Mouse (Mus musculus): ENCODE data around the gene G3bp2. TPM values are rescaled to one million over a fixed set of nuclear protein-coding genes. Genes with fewer than 3 reads are reported as not detected.

Gene G3bp2
- total RNA-seq, 2 experiments from 2014 or later = 212 to 225 TPM

DNA sequence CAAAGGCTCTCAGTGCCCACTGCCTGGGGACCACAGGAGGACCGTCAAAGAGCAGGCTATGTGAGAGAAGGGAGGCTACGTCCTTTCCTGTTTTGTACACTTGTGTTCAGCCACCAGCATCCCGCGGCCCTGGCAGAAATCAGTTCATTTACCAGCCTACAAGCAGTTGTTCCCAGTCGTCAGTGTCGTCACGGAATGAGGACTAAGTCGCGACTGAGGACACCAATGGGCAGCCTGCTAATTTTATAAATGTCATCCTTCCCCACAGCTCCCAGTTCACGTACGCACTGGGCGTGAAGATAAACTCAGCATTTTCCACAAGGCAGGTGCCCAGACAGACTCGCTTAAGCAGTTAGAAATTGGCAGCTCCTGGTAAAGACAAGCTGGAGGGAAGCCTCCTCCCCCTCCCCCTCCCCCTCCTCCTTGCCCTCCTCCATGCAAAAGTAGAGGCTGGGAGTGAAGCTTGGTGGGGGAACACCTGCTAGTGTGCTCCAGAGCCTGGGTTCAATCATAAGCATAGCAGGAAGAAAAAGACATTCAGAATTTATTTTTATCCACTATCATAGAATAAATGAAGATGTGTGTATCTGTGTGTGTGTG is 20.4 kb upstream of the G3bp2 start:
- intact Hi-C loops (cut with DNase I) = no loop called here
- no peak for DNase-seq (ENCODE audit: low spot score in 2 of 2)

DNA sequence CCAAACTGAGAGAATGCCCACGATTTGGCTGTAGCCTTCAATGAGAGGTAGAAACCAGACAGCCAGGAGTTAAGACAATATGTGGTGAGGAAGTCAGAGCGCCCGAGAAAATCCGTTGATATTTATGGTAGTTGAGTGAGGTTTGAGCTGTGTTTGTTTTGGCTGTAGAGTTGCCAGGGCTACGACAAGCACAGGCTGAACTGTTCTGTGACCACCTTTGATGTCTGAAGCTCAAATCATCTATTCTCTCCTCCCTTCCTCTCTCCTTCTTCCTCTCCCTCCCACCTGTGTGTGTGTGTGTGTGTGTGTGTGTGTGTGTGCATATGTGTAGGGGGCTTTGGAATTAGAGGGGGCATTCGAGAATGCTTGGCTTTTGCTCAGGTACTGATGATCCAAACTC is 19.5 kb upstream of the G3bp2 start:
- intact Hi-C loops (cut with DNase I) = no loop called here
- DNase-seq (ENCODE audit: low spot score in 2 of 2) = no peak

DNA sequence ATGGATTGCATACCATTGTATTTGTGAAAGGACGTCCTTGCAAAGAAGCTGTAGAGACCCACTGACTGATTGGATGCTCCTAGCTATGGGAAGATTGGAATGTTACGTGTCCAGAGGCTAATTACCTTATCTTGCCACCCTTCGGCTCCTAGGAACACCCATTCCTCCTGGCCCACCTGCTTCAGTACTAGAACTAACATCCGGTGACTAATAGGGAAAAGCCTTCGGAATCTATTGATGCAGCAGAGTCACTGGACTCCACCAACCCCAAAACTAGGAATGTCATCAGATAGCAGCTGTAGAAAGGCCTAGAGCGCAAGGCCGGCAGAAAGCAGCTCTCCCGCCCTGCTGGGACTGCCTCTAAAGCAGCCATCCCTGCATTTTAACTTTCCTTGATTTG is 18.1 kb upstream of the G3bp2 start:
- intact Hi-C loops (cut with DNase I) = no loop called here
- DNase-seq (ENCODE audit: low spot score in 2 of 2) = no peak

DNA sequence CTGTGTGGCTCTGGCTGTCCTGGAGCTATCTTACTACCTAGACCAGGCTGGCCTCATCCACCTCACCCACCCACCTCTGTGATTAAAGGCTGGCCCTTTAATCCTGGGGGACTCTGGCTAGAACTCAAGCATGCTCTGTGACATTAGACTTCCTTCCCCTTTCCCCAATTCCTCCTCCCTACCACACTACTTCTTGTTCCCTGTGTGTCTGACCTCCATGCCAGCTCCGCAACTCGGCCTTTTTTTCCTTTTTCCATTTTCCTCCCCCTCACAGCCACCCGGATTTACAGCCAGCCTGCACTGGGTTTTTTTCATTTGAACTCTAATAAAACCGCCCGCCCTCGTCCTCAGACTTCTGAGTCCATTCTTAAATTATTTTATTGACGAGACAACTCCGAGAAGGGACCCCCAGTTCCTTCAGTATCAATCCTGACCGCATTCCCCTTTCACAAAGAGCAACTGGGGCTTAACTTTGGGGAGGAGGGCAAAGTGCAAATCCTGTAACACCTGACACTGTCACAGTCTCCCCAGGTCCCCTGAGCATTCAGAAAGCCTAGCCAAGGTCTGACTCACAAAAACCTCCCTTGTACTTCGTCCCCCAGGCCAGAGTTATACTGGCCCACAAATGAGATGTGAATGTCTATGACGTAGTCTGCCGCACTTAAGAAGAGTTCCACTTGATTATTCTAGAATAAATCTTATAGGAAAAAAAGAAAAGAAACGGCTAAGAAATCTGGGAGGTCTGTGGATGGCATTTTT is 15.0 kb upstream of the G3bp2 start:
- intact Hi-C loops (cut with DNase I) = no loop called here
- no peak for DNase-seq (ENCODE audit: low spot score in 2 of 2)

DNA sequence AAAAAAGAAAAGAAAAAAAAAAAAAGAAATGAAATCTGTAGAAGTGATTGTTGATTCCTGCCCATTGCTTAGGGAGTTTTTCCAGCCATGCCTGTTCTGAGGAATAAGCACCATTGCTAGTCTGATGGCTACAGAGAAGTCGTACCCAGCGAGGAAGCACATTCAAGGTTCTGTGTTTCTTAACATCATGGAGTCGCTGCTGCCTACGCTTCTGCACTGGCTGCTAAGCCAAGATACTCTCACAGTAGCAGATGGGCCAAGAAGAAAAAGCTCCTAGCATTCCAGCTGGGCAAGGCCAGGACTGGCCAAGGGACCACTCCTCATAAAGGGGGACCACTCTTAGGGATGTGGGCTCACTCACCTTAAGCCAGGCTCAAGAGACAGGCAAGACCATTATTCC is 14.3 kb upstream of the G3bp2 start:
- peak in 1 of 2 experiments; percentile 44 for DNase-seq (ENCODE audit: low spot score in 2 of 2)
- intact Hi-C loops (cut with DNase I) = no loop called here

DNA sequence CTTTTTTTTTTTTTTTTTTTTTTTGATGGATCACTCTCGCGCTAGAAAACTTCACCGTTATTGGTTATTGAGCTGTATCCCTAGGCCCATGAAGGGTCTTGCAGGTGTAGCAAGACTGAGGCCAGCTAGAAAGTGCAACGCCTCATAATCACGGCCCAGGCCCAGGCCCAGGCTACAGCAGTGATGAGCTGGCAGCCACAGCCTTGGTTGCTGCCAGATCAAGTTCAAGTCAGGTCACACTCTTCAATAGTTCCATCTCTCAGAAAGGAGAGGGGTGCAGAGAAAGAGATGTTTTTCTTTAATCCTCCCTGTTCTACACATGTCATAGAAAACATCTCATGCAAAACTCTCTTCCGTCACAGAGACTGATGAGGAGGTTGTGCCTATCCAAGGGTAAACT is 13.3 kb upstream of the G3bp2 start:
- intact Hi-C loops (cut with DNase I) = no loop called here
- DNase-seq (ENCODE audit: low spot score in 2 of 2) = no peak

DNA sequence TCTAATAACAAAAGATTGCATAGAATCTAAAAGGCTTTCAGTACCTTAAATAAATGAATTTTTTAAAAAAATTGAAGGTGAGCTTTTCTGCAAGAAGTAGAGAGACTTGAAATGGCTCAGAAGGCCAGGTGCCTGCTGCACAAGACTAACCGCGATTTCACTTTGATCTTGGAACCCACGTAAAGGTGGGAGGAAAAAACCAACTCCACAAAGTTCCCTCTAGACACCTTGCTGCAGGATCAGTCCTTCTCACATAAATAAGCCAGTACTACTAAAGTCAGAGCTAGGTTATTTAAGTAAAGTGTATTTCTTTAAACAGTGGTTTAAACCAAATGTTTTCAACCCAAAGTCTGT is 10.5 kb upstream of the G3bp2 start:
- intact Hi-C loops (cut with DNase I) = no loop called here

DNA sequence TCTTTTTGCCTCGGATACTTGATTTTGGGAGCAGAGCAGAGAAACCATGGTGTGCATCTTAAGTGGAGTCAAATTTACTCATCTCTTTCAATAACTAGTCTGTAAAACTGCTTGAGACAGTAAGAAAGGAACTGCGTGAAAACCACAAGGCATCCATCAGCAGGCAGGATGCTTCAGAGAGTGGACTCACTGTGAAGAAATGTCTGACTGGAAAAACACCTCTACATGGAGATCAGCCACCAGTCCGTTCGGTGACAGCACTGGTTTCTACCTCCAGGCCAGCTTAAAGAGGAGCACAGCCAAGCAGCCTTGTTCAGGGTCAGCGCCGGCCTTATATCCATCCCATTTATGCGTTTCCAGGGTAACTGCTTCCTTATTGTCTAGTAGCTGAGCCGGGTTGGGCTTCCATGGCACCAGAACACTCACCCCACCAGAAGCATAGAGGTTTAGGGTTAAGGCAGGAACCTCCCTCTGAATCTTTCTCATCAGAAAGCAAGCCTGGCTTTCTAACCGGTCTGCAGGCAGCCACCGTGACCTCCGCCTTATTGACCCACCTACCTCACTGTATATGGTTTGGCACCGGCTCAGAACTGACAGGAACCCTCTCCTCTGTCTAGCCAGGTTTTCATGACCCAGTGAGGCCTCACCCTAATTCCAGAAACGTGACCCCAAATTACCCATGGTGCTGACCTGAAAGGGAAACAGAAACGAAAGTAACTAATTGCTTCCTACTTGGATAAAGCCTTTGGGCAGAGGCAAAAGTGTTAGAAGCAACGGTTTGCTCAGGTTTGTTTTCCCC is 9.9 kb upstream of the G3bp2 start:
- no peak for DNase-seq (ENCODE audit: low spot score in 2 of 2)
- intact Hi-C loops (cut with DNase I) = no loop called here

More for the DNA sequence above, 10.5 kb upstream of the G3bp2 start:
- DNase-seq (ENCODE audit: low spot score in 2 of 2) = no peak

DNA sequence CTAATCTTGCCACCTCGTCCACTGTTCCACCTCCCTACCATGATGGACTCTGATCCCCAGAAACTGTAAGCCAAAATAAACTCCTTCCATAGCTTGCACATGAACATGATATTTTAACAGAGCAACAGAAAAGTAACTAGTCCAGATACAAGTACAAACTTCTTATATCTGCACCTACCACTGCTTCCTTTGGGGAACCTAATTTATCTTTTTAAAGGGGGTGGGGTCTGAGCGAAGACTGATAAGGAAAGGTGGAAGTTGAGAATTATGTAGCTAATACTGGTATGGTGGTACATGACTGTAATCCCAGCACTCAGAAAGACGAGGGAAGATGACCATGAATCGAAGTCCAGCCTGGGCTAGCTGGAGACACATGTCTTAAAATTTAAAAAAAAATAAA is 4.0 kb upstream of the G3bp2 start:
- intact Hi-C loops (cut with DNase I) = no loop called here
- DNase-seq (ENCODE audit: low spot score in 2 of 2) = no peak

DNA sequence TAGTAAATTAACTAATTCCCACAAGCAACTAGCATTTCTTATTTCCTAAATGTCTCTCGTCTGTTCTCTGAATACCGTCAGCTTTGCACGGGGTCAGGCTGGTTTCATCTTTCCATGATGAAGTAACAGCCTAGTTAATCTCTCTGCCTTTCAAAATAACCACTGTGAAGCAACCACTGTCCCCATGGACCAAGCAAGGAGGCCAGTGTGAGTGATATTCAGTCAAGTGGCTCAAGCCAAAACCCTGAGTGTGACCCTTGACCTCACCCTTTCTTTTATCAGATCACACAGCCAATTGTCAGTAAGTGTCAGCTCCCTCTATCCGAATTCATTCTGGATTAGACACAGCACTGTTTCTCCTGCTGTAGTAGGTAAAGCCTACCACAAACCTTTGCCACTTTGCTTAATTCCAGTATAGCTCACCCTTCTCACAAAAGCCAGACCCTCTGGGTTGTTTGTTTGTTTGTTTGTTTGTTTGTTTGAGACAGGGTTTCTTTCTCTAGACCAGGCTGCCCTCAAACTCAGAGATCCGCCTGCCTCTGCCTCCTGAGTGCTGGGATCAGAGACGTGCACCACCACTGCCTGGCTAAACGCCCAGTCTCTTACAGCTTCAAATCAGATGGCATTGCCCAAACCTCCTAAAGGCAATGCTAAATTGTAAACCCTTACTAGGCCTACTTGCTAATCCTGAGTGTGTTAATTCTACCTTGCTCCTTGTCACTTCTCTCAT is 2.5 kb upstream of the G3bp2 start:
- no peak for DNase-seq (ENCODE audit: low spot score in 2 of 2)
- intact Hi-C loops (cut with DNase I) = no loop called here

DNA sequence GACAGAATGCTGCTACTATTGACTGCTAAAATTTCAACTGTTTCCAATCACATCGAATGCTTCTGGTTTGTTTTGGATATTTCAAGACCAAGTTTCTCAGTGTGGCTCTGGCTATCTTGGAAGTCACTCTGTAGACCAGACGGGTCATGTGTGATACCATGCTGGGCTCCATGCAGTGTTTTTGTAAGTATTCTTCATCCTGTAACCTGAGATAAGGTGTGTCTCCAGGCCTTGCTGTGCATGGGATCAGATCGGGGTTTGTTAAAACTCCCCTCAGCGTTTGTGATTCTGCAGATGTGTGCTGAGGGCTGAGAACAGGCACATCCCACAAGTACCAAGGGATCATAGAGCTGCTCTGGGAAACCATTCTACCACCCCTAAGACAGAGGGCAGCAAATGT is 1.7 kb upstream of the G3bp2 start:
- no peak for DNase-seq (ENCODE audit: low spot score in 2 of 2)
- intact Hi-C loops (cut with DNase I) = no loop called here

DNA sequence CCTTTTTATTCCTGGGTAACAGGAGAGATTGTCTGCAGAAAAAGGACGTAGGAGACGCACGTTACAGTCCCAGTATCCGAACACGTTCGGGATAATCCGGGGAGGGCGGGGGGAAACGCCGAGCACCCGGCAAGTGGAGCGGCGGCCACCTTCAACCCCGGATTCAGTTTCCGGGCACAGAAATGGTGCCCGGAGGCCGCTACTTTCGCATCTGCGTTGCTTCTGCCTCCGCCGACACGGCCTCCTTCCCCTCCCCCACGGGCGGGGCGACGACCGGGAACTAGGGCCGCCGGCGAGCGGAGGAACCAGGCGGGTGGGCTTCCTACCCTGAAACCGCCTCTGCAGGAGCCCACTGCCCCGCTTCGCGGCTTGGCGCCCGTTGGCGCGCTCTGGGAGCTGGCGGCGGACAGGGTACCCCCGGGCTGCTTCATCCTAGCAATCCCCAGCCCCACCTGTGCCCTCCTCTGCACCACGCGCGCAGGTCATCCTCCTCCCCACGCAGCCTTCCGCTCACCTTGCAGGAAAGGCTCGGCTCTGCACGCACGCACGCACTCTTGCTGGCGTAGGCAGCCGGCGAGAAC is 608 bp downstream of the G3bp2 start:
- DNase-seq (ENCODE audit: low spot score in 2 of 2) = peak; percentile 60 to 62
- intact Hi-C loops (cut with DNase I) = loop anchor here (2.0 kb wide), 3 partner anchors 26 to 120 kb away; partner anchors contain the start of genes Rchy1 and Uso1

DNA sequence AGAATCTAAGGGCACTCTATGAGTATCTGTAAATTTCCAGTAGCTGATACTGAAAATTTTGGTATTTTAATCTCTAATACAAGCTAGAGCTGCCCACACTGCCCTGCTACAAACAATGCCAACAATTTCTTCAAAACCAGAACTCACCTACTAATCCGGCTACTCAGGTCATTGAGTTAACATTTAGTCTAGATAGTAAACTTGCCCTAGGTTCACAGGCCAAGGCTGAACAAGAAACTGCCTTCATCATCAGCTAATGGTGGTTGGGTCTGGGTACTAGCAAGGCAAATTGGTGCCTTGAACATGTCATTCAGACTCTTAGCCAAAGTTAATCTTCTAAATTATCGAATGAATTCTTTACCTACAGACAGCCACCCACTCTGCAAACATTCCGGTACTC is 2.2 kb downstream of the G3bp2 start:
- no peak for DNase-seq (ENCODE audit: low spot score in 2 of 2)
- intact Hi-C loops (cut with DNase I) = no loop called here

DNA sequence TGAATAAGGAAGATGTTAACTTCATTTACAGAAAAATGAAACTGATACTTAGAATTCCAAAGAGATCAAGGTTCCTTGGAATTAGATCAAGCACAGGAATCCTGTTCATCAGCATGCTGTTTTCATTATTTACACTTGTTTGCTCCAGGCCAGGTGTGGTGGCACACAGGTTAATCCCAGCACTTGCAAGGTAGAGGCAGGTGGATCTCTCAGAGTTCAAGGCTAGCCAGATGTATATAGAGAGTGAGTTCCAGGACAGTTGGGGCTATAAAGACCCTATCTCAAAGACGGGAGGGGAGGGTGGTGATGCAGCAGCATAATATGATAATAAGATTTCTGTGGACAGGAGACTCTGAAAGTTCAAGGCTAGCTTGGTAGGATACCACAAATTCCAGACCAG is 3.1 kb downstream of the G3bp2 start:
- no peak for DNase-seq (ENCODE audit: low spot score in 2 of 2)
- intact Hi-C loops (cut with DNase I) = no loop called here

DNA sequence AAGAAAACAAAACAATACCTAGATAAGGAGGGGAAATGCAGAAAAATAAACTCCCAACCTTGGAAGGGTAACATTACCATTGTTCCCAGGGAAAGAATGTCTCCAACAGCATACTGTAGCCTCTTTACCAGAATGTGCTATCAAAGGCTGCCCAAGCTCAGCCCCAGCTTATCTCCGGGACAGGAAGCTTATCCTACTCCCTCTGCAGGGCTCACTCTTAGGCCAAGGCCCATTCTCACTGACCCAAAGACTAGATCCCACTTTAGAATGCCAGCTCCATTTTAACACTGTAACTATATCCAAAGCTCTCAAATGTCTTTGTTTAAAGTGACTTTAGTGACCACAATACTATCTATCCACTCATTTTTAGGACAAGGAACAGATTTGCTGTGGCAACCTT is 4.2 kb downstream of the G3bp2 start:
- no peak for DNase-seq (ENCODE audit: low spot score in 2 of 2)
- intact Hi-C loops (cut with DNase I) = no loop called here

DNA sequence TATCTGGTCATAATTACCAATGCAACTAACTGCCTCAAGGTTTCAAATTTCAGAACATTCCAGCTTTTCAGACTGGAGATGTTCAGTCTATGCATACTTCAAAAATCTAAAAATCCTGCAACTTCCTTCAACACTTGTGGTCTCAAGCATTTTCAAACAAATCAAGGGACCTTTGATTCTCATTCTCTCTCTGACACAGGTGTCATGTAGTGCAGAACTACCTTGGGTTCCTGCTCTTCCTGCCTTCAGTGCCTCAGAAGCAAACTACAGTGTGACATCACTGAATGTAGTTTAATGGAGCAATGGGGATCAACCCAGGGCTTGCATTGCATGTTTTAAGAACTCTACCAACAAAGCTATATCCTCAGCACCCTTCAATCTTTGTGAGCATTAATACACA is 4.8 kb downstream of the G3bp2 start:
- intact Hi-C loops (cut with DNase I) = no loop called here
- DNase-seq (ENCODE audit: low spot score in 2 of 2) = no peak

DNA sequence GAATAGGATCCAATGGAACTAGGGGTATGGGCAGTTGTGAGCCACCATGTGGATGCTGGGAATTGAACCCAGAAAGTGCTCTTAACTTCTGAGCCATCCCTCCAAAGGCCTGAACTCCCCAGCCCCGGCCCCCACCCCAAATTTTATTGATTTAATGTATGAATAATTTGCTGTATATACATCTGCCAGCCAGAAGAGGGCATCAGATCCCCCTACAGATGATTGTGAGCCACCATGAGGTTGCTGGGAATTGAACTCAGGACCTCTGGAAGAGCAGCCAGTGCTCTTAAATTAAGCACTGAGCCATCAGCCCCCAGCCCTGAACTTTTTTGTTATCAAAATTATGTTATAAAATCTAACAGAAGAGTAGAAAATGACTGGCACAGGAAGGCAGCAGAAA is 7.2 kb downstream of the G3bp2 start:
- intact Hi-C loops (cut with DNase I) = no loop called here
- no peak for DNase-seq (ENCODE audit: low spot score in 2 of 2)

DNA sequence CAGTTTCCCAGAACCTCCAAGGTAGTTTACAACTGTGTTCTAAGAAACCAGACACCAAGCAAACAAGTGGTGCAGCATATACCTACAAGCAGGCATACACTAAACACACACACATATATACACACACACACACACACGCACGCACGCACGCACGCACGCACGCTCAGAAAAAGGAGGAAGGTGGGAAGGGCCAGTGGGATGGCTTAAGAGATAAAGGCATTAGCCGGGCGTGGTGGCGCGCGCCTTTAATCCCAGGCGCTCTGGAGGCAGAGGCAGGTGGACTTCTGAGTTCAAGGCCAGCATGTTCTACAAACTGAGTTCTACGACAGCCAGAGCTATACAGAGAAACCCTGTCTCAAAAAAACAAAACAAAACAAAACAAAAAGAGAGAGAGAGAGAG is 9.5 kb downstream of the G3bp2 start:
- intact Hi-C loops (cut with DNase I) = no loop called here
- DNase-seq (ENCODE audit: low spot score in 2 of 2) = no peak

DNA sequence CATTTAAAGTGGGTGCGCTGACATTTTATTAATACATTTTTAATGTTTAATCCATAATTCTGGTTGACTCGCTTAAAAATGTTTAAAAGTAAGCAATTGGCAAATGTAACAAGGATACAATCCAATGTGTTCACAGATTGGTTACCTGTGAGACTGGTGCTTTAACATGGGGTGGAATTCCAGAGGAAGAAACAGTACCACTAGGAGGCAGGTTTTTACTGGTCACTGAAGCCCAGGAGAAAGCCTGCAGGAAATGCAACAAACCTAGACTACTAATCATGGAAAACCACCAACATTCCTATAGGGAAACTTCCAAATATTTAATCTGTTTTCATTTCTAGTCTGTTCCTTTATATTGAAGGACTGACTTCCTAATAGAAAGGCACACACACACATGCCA is 20.3 kb downstream of the G3bp2 start:
- intact Hi-C loops (cut with DNase I) = no loop called here

DNA sequence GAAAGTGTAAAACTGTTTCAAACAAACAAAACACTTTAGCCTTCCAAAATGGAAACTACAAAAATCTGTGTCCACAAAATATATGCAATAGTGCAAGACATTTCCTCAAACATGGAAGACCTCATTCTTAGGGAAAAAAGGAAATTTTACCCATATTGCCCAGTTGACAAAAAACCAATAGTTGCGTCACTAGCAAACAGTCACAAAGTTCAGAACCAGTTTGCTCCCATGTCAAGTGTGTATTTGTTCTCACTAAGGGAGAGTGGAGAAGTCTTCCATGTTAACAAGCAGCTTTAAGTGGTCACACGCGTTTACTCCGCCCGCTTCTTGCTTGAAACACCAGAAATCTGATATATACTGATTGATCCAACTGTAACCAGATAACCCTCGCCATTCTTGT is 30.7 kb downstream of the G3bp2 start:
- no peak for DNase-seq (ENCODE audit: low spot score in 2 of 2)
- intact Hi-C loops (cut with DNase I) = no loop called here

More for the DNA sequence above, 20.3 kb downstream of the G3bp2 start:
- DNase-seq (ENCODE audit: low spot score in 2 of 2) = no peak

Data from left cerebral cortex, postnatal 25 days (tissue).